Mouse (Mus musculus) cerebellum, postnatal 14 days (tissue): ENCODE measurements at regions not wholly inside any gene's neighbourhood (a gene's known extent, or its start where the extent isn't known, plus 50 kb on each side); places are given as distances from the start of the nearest gene placed in this dataset.

ENCODE experiments used
- DNase-seq, 2 experiments: peaks; one replicate each; pipeline ENCODE4 v3.0.0; 2021; ENCODE audit warnings: mixed read lengths in 2 of 2

- DNase-seq: no peak
Measured at GRCm38 (mm10) chr11:8377301-8377700, 287.0 kb downstream of the Tns3 start.

- no peak for DNase-seq
Measured at GRCm38 (mm10) chr11:8365545-8365944, 298.8 kb downstream of the Tns3 start.

GRCm38 (mm10) chr11:8364703-8365433 lies 299.5 kb downstream of the Tns3 start:
- no peak for DNase-seq

- no peak for DNase-seq
Measured at GRCm38 (mm10) chr11:8344938-8345337, 319.4 kb downstream of the Tns3 start.

- DNase-seq: peak; percentile 81
Measured at GRCm38 (mm10) chr11:8302347-8303188, 361.8 kb downstream of the Tns3 start.

GRCm38 (mm10) chr11:8297462-8297861 lies 366.9 kb downstream of the Tns3 start:
- DNase-seq: no peak

- DNase-seq: no peak
Measured at GRCm38 (mm10) chr11:8293322-8294014, 370.9 kb downstream of the Tns3 start.

GRCm38 (mm10) chr11:8285271-8285670 lies 379.1 kb downstream of the Tns3 start:
- DNase-seq: no peak

- no peak for DNase-seq
Measured at GRCm38 (mm10) chr11:8275203-8275602, 389.1 kb downstream of the Tns3 start.

- no peak for DNase-seq
Measured at GRCm38 (mm10) chr11:8269171-8269570, 395.2 kb downstream of the Tns3 start.

GRCm38 (mm10) chr11:8254036-8254435 lies 410.3 kb downstream of the Tns3 start:
- peak; percentile 54 to 62 for DNase-seq

GRCm38 (mm10) chr11:8251360-8251759 lies 413.0 kb downstream of the Tns3 start:
- DNase-seq: no peak

GRCm38 (mm10) chr11:8249468-8249867 lies 414.9 kb downstream of the Tns3 start:
- no peak for DNase-seq

GRCm38 (mm10) chr11:8247535-8247934 lies 416.8 kb downstream of the Tns3 start:
- peak in 1 of 2 experiments; percentile 26 for DNase-seq

- DNase-seq: no peak
Measured at GRCm38 (mm10) chr11:8247024-8247423, 417.3 kb downstream of the Tns3 start.

GRCm38 (mm10) chr11:8245408-8246003 lies 418.8 kb downstream of the Tns3 start:
- DNase-seq: peak; percentile 32 to 43

GRCm38 (mm10) chr11:8238498-8238897 lies 425.8 kb downstream of the Tns3 start:
- no peak for DNase-seq

GRCm38 (mm10) chr11:8237556-8237955 lies 426.8 kb downstream of the Tns3 start:
- DNase-seq: no peak

GRCm38 (mm10) chr11:8236056-8236455 lies 428.3 kb downstream of the Tns3 start:
- DNase-seq: peak in 1 of 2 experiments; percentile 19

- no peak for DNase-seq
Measured at GRCm38 (mm10) chr11:8232636-8233189, 431.6 kb downstream of the Tns3 start.

- peak in 1 of 2 experiments; percentile 48 for DNase-seq
Measured at GRCm38 (mm10) chr11:8229787-8230186, 434.5 kb downstream of the Tns3 start.

- DNase-seq: no peak
Measured at GRCm38 (mm10) chr11:8227772-8228425, 436.4 kb downstream of the Tns3 start.
